Mouse (Mus musculus) right cerebral cortex, adult 2 months (tissue): ENCODE data around the gene Phf21b.
A peak's percentile ranks its signal among the peaks of the same experiment; 100 is the strongest.
"Not testable (repeated sequence)": the region's sequence is repeated elsewhere in the genome, so short reads cannot be mapped to it uniquely, and the experiment has no call there.

Experiments used
- DNase-seq, 2 experiments: peaks; one replicate each; pipeline ENCODE4 v3.0.0; 2021 to 2022; ENCODE audit warnings: low spot score in 2 of 2

Phf21b gene

DNA sequence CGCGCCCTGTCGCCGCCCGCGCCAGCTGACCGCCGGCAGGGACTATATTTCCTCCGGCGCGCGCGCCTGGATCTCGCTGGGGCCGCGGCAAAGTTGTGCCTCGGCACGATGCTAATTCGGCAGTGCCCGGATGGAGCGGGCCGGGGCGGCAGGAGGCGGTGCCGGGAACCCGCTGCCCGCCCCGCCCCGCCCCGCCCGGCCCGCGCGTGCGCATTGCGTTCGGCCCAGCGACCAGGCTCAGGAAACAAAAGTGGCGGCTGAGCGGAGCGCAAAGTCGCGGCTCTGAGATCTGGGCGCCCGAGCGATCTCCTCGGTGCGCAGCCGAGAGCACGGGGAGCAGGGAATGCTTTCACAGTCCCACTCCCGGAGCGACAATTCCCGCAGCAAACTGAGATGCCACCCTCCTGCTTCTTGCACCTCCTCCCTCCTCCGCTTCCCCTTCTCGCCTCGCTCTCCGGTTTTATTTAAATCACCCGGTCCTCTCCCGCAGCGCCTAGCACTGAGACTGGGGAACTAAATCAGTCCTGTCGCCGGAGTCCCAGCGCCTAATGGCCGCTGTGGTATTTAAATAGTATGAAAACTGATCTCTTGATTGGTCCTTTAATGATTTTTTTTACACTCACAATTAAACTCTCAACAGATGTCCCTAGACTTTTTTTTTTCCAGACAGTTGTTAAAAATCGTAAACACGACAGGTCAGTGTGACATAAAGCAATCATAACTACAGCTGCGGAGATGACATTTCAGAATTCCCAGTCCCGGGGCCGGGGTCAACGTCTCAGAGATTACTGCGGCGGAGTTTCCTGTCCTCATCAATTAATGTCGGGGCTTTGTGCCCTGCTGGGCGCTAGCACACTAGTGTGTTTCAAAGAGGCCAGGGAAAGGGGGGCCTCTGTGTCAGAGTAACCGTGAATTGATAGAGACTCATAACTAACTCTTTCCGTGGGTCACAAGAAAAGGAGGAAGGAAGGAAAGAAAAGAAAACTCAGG is at the start of gene Phf21b:
Gene Phf21b, minus strand, starts transcription at position 44 of the 990 bp plus-strand sequence.
- DNase-seq, result peak; percentile 87 to 88

DNA sequence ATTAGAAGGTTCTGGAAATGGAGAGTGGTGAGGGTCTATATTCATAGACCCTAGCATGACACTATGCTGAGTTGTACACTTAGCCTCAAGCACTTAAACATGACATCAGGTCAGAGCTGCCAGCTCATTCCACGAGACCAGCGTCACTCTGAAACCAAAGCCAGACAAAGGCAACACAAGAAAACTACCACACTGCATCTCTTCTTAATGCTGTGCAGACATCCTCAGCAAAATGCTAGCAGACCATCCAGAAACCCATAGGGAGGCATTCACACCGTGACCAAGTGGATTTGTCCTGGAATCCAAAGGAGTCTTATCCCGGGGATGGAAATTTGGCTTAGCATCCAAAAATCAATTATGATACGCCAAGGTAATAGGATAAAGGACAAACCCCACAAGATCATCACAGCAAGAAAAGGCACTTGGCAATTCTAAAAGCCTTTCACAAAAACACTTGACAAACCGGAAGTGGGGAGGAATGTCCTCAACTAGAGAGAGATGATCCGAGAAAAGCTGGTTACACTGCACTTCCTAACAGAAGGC is 48.1 kb upstream of the Phf21b start:
- no peak for DNase-seq

DNA sequence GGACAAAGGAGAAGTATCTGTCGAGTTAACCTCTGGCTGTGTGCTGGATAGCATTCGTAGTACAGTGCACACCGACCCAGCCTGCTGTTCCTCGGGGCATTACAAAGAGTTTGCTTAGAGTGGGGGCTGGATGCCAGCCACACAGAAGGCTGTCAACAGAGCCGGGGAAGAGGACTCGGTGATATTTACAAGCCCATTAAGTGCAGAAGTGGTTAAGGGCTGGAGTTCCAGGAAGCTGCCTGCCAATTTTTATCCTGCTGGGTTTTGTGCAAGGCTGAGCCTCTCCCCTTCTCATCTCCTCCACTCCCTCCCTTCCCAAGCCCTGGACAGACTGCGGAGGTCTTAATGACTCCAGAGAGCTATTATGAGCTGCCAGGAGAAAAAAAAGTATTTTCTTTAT is 42.2 kb upstream of the Phf21b start:
- no peak for DNase-seq

DNA sequence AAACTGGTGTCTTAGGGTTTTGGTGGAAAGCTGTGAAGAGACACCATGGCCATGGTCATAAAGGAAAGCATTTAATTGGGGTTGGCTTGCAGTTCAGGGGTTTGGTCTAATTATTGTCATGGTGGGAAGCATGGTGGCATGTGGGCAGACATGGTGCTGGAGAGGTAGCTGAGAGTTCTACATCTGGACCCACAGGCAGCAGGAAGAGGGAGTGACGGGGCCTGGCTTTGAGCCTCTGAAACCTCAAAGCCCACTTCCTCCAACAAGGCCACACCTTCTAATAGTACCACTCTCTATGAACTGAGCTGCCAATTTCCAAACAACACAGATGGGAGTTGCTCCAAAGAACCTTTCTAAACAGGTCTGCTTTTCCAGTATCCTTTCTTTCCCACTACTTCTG is 40.8 kb upstream of the Phf21b start:
- DNase-seq, result no peak

DNA sequence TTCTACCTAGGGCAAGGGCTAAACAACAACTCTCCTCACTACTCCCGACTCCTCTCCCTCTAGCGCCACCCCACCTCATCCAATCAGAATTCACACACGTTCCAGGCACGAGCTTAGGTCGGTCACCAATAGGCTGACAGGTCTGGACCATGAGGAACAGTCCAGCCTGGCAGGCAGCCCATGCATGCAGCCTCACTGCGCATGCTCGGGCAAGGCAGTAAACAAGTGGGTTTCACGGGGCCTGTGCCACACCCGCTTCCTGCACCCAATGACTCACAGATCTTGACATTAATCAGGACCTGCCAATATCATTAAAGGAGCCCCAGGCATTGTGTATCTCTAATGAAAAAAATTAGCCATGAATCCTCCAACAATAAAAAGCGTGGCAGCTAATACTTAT is 40.4 kb upstream of the Phf21b start:
- not testable (repeated sequence) for DNase-seq

DNA sequence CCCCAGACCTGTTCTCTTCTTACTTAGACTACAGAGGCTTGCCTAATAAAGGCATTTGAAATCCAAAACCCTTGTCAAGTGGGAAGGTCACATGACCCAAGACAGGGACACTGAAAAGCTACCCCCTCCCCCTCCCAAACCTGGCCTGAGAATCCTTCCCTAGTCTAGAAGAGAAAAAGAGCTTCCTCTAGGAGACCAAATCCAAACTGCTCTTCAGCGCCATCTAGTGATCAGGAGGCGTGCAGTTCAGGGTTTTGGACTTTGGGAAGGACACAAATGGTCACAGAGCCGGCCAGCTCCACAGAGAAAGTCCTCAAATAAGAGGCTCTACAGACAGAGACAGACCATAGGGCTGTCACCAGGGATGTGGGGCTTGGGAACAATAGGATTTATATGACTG is 35.8 kb upstream of the Phf21b start:
- peak; percentile 81 to 83 for DNase-seq

DNA sequence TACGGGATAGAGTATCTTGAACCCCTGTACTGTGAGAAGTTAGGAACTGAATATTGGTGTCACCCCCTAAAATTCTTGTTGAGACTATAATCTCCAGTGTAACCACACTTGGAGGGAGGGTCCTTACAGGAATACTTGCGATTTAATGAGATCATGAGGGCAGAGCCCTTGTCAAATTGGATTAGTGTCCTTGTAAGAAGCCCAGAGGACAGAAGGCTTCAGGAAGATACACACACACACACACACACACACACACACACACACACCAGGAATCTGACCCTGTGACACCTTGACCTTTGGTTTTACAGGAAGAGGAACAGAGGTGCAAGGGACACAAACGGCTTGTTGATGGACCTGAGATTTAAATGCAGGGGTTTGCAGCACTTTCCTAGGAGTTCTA is 35.4 kb upstream of the Phf21b start:
- no peak for DNase-seq

DNA sequence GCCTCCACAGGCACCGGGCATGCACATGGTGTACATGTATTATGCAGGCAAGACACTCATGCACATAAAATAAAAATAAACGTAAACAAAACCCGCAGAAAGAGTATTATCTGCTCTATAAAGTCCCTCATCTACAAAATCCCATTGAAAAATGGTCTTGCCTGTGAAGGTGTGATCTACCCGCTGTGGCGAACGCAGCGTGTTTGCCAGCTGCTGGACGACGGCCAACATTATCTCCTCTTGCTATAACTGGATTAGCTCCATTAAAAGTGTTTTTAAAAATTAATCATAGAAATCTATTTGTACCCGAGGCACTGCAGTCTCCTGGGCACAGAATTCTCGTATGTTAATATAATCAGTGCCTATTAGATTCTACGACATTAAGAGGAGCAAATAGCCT is 32.2 kb upstream of the Phf21b start:
- peak in 1 of 2 experiments; percentile 23 for DNase-seq

DNA sequence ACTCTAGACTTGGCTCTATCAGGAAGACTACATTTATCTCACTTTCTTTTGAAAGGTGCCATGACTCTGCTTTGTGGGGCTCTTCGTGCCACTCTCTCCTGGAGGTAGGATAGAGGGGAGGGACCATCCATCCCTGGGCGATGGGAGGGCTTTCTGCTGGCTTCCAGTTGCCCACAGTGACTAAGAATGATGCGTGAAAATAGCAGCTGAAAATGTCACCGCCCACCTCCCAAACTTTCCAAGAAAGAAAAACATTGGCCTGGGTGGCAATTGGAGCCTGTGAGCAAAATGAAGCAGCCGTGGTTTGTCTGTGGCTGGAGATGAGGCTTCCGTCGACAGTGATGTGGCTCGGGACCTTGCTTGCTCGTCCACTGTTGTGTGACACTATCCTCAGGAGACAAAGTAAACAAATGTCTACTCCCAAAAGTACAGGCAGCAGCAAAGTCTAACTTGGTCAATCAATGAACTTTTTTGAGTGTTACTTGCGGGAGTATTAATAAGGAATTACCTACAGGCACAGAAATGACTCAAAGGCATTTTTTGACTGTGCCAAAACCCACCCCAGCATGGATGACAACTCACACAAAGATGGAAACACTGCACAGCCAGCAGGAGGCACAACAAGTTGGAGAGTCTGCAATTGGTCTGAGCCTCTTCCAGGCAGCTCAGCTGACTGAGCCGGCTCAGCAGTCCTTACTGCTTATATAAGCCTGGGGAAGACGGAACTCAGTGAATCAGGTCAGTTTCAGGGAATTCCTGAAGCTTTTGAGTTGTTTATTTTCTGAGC is 21.4 kb upstream of the Phf21b start:
- DNase-seq, result peak; percentile 76

DNA sequence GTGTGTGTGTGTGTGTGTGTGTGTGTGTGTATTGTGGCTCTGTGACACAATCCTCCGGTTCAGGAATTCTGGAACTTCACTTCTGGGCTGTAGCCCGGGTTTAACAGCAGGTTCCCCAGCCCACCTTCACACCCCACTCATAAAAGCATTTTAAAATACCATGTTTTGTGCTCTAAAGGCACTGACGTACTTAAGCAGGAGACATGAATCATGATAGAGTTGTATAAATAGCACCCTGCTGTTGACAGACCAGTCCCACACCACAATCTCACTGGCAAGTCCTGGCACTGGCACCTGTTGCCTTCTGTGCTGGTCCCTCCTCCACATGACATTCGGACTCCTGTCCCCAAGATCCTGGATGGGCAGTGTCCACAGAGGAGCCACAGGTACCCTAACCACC is 18.0 kb upstream of the Phf21b start:
- DNase-seq, result peak; percentile 61 to 70

DNA sequence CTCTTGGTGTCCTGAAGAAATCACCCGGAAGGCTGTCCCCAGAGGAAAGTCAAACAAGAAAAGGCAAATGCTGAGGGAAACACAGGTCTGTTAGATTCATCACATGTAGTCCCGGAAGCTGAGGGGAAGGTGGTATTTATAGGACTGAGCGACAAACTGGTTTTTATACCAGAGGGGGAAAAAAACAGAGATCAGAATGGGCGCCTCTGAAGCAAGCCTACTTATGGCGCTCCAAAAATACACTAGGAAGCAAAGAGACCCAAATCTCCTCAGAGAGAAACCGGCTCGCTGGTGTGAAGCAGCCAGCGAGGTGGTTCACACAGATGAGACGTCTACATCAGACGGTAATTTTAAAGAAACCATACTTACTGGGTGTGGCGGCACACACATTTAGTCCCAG is 17.2 kb upstream of the Phf21b start:
- DNase-seq, result peak; percentile 29 to 36

DNA sequence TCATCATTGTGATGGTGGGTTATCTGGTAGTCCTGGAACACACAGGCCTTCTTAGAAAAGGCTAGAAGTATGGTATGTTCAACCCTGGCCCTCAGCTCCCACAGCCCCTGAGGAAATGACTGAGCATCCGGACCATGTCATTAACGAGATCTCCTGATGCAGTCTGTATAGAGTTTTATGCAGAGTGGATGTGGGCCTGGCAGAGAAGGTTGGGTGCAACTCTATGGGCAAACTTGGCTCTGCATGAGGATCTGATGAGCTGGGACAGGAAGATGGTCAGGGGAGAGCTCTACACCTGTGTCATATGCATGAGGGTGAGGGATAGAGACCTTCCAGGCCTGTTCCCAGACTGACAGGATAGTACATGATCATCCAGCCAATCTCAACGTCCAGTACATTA is 16.0 kb upstream of the Phf21b start:
- no peak for DNase-seq

DNA sequence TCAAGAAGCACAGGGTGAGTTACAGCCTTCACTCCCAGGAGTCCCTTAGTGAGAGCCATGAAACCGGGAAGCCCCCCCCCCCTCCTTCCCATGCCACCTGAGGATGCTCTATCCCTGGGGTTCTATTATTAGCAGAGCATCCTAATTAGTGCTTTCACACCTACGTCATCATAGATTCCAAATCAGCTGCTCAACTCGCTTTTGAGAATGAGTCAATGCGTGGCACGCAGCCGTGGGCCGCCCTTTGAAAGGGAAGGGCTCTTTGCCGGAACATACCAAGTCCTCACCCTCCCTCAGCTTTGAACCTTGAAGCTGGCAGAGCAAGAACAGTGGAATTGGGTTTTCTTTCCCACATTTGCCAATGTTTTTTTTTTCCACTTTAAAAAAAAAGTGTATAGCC is 6.1 kb upstream of the Phf21b start:
- peak; percentile 56 to 63 for DNase-seq

DNA sequence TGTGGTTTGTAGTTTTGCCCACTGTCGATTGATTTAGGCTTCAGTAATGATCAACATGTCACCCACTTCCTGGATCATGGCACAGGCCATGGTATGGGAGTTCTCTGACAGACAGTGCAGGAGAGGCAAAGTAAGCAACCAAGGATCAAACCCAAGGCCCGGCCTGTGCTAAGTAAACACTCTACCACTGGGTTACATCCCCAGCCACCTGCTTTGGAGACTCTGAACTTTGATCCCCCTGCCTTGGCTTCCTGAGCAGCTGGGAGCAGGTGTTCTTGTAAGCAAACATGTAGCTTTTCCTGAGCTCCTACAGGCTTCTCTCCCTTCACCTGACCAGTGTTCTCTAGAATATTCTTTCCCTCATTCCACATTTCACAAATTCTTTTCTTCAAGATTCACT is 1.8 kb upstream of the Phf21b start:
- DNase-seq, result no peak

DNA sequence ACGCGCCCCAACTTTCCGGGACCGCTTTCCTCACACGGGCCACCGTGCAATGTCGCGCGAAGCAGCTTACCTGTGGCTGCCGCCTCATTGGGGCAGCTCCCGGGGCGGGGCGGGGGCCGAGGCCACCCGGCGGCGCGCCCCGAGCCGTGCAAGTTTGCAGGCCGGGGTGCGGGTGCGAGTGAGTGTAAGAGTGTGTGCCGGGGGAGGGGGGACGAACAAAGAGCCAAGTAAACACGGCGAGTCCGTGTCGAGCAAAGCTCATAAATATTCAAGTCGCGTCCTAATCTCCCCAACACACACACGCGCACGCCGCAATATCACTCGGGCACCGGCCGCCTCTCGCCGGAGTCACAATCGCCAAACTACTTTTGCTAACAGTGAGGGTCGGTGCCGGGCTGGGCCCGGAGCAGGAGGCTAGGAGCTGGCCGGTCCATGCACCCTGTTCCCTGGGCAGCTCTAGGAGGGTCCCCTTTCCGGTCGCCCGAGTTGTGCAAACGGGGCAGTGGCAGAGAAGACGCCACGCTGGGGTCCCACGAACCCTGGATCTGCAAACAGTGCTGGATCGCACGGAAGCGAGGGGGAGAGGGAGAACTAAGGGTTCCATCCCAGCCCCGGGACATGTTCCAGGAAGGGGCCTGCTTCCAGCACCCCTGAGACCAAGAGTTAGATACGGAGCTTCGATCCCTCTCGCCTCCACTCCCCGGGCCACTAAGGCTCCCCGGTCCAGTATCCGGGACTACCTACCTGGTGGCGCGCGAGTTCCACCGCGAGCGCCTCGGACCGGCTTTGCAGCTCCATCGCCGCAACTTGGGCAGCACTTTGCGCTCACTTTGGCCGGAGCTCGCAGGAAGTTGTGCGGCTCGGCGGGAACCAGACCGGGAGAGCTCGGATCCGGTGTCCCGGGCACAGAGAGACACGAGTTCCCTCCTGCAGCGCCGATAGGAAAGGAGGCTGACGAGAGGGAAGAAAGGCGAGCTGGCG is 638 bp downstream of the Phf21b start:
- DNase-seq, result peak; percentile 46 to 57

DNA sequence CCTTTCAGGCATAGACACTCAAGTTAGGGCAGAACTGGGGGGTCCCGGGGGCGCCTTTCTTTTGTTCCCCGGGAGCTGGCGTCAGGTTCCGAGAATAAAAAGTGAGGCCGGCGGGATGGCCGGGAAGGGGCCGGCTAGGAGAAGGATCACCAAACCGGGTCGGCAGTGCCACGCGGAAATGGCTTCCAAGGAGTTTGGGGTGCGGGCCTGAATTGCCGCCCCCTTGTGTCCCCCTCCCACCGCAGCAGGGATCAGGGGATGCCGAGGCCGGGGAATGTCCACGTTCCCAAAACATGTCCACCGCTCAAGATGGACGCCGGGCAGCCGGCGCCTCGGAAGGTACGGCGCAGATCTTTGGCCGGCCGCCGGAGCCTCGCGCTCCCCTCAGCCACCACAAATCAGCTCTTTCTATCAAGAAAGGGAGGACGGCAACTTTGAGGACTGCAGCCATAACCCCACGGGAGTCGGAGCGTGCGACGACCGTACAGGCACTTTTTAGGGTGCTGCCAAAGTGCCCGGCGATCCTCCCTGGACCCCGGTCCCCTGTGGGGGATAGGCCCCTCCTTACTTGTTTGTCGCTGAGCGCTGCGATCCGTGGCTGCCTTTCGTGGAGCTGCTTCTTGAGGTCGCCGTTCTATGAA is 1.6 kb downstream of the Phf21b start:
- DNase-seq, result peak; percentile 15 to 45

DNA sequence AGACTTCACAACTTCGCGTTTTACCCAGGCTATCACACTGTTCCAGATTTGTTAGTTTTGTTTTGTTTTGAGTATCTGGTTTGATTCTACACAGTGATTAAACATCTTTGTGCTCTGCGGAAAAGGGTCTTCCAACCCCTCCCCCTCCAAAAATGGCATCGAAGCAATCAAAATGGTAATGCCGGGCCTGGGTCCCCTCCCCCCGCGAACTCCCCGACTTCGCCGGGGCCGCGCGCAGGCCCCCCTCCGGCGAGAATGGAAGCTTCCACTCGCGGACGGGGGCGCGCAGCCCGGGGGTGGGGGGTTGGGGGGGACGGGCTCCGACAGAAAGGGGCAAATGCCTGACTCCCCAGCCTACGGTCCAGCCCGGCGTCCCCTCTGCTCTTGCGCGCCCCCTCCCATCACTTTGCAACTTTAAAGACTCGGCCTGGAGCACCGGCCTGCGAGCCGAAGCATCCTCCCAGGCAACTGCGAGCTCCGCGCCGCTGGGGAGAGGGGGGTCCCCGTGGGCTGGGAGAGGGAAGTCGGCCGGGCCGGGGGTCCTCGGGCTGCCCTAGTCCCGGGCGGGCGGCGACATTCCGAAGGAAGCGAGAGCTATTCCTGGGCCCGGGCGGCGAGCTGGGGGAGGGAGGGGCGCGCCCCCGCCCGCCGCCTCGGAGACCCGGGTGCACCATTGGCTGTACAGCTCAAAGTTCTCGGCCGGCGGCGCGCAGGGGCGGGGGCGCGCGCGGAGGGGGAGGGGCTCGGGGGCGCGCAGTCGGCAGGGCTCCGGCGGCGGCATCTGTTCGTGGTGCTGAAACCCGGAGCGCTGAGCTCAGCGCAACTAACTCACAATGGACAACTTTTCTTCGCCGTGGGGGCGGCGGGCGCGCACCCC is 2.4 kb downstream of the Phf21b start:
- peak; percentile 62 to 74 for DNase-seq

DNA sequence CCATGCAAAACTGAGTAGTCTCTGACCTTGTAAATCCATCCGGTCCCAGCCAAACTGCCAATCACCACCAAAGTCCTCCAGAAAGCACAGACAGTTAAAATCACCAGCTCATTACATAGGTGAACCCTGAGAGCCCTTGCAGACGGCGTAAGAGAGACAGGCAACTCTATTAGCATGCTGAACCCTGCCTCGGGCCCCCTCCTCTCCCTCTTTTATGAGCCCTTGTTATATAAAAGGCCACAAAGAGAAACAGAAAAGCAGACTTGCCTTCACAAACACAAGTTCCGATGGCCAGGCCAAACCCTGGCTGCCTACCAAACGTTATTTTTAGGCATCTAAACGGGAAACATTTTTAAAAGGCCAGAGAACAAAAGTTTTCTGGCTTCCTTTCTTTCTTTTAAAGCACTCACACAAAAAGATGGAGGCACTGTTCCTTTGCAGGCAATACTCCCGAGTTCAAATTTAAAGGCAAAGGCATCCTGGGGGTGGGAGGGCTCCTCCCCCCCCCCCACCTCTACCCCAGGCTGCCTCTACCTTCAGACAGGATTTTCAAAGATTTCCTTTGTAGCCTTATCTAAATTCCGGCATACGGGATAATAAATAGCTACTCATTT is 3.3 kb downstream of the Phf21b start:
- peak; percentile 32 to 44 for DNase-seq

DNA sequence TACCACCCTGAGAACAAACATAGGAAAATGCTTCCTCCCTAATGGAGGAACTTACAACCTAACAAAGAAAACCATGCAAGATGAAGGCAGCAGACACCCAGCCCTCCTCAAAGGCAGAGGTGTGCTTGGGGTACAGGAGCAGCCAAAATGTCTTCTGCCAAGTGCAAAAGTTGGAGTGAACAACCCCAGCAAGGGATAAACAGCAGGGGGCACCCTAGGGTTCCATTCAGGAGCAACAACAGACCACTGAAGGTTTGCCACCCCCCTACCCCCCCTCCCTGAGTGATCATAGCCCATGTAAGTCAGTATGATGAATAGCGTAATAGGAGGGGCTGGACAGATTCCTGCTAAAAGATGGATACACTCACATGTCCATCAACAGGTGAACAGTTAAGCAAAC is 5.5 kb downstream of the Phf21b start:
- DNase-seq, result no peak
